8 mouse cellular contexts compared by ENCODE assay signal in genomic region chr16:50381351-50381746, GRCm38 (mm10). TPM values are rescaled to one million over a fixed set of nuclear protein-coding genes. Genes with fewer than 3 reads are reported as not detected.
A peak's percentile ranks its signal among the peaks of the same experiment; 100 is the strongest.
DNase-seq lines count a peak whose midpoint lies in the region; ATAC-seq lines count a peak whose summit lies in the region.

No protein-coding gene starts in this region.

- H3K9ac ChIP-seq in heart, embryonic 16.5 days (ENCODE audit: low read length): no peak overlapping the region

- peak overlapping the region; percentile 16; the same call in 1 of the 2 replicates for H3K27ac ChIP-seq in heart, embryonic 16.5 days (ENCODE audit: low read length)

- 31% methylated on average over 7 of the region's 7 CpGs for WGBS in heart, embryonic 16.5 days

- peak overlapping the region; percentile 26 for H3K4me3 ChIP-seq in heart, embryonic 16.5 days (ENCODE audit: low read length)

- no peaks in the 10 kb centered on the region for H3K9me3 ChIP-seq in heart, embryonic 16.5 days (replicated peaks; ENCODE audit: control insufficient read depth, low read length)

- H3K27me3 ChIP-seq in heart, embryonic 16.5 days (ENCODE audit: control insufficient read depth, insufficient read depth, low read length): no peaks in the 10 kb centered on the region

- 0 out of 2 replicates have a peak, but pooled peaks have one; percentile 28 for ATAC-seq in heart, embryonic 16.5 days (replicated peaks; ENCODE audit: extremely low read depth, insufficient read depth, low FRiP score)

- peak; percentile 13 for DNase-seq in embryo, embryonic 10.5 days (ENCODE audit: low spot score)
- DNase-seq in embryo, embryonic 11 days: no peak
- DNase-seq in ZHBTc4 (ENCODE audit: low read depth, low spot score): peak; percentile 5
- DNase-seq in left cerebral cortex, postnatal 25 days (ENCODE audit: low spot score in 2 of 2): peak; percentile 39 to 48
- peak; percentile 11 for DNase-seq in right cerebral cortex, postnatal 14 days
- DNase-seq in thymus, postnatal 36 days: no peak
- DNase-seq in adrenal gland, postnatal 4 days (ENCODE audit: low spot score in 2 of 2): no peak

- peak overlapping the region; percentile 57 for H3K4me2 ChIP-seq in heart, embryonic 16.5 days (ENCODE audit: low read depth, low read length)

- H3K36me3 ChIP-seq in heart, embryonic 16.5 days (ENCODE audit: control insufficient read depth, insufficient read depth): no peaks in the 10 kb centered on the region

- peaks cover 15% of the 10 kb centered on the region for H3K4me1 ChIP-seq in heart, embryonic 16.5 days (ENCODE audit: control insufficient read depth, insufficient read depth, low read length)

- intact Hi-C loops in left cerebral cortex, postnatal 25 days (cut with DNase I): loop anchor here (1.0 to 5.0 kb wide), 3 partner anchors 49 to 355 kb away; no protein-coding TSS in a partner anchor

RNA-seq across cellular contexts. Expression of gene Bbx, which starts 50.8 kb away (rescaled TPM):
- polyA plus RNA-seq in heart, embryonic 16.5 days (2015; fragmentation: Nextera tagmentation; extraction: Ambion mirVana): 27.9 and 30.0 TPM in 2 replicates
- 10 to 100 TPM; 17.1 to 20.0 TPM for total RNA-seq in left cerebral cortex, postnatal 25 days (2021)
- total RNA-seq in adrenal gland, postnatal 4 days (2021): 10 to 100 TPM; 46.5 to 49.4 TPM

Comparison
In these comparisons a context has a peak if more than half of its experiments do, and no peak if none do; other contexts are left out.
1. DNase-seq: peak in embryo, embryonic 10.5 days (single experiment), ZHBTc4 (single experiment), left cerebral cortex, postnatal 25 days (2 of 2) and right cerebral cortex, postnatal 14 days (single experiment); none in embryo, embryonic 11 days (single experiment), thymus, postnatal 36 days (0 of 2) and adrenal gland, postnatal 4 days (0 of 2).